Mouse (Mus musculus): ENCODE measurements around the gene Hlx. TPM values are rescaled to one million over a fixed set of nuclear protein-coding genes. Genes with fewer than 3 reads are reported as not detected.

The Hlx gene
- total and polyA plus RNA-seq, 3 experiments, result 2.4 to 9.6 TPM; not detected in 1

GRCm38 (mm10) chr1:184715693-184716092, 16.7 kb downstream of the Hlx start:
- H3K9ac ChIP-seq (ENCODE audit: control insufficient read depth, low read depth, low read length, poor library complexity, severe bottlenecking), result no peak overlapping the region
- no peaks in the 10 kb centered on the region for H3K79me2 ChIP-seq (ENCODE audit: control insufficient read depth, insufficient read depth, low read length, poor library complexity)
- no peak overlapping the region for H3K27ac ChIP-seq (ENCODE audit: control insufficient read depth, low read depth, low read length)
- no peaks in the 10 kb centered on the region for H3K9me3 ChIP-seq (replicated peaks; ENCODE audit: insufficient read depth, low read length)
- no peaks in the 10 kb centered on the region for H3K27me3 ChIP-seq (ENCODE audit: control insufficient read depth in 1 of 2, insufficient read depth in 2 of 2, low read length in 2 of 2)
- H3K36me3 ChIP-seq (ENCODE audit: control insufficient read depth in 1 of 2, insufficient read depth in 2 of 2, low read length in 2 of 2), result no peaks in the 10 kb centered on the region
- no peak for DNase-seq (ENCODE audit: low read depth, low spot score)
- no peak overlapping the region for H3K4me3 ChIP-seq (ENCODE audit: control insufficient read depth in 1 of 2, insufficient read depth in 1 of 2, low read depth in 2 of 2, low read length in 2 of 2)
- TF ChIP-seq ZMIZ1 (IDR thresholded peaks at IDR 0.05; ENCODE audit: low read depth, low read length) (no peak), RCOR1 (IDR thresholded peaks at IDR 0.05; ENCODE audit: low read depth, low read length) (no peak)
- no peaks in the 10 kb centered on the region for H3K4me1 ChIP-seq (ENCODE audit: control insufficient read depth in 1 of 2, insufficient read depth in 2 of 2, low read length in 2 of 2)

DNA sequence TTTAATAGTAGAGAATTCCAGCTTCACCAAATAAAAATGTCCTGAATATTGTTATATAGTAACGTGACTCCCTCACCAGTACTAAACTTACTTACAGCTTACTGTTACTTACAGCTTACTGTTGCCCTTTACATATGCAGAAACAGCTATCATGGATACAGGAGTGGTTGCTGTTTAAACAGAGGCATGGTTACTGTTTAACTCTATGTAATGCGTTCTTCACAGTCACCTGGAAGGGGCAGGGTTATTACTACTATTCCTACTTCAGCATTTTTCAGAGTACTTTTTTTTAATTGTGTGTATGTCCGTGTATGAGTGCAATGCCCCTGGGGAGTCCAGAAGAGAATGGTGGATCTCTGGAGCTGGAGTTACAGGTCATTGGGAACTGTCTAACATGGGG, 17.9 kb downstream of the Hlx start:
- H3K9me3 ChIP-seq (replicated peaks; ENCODE audit: insufficient read depth, low read length), result no peaks in the 10 kb centered on the region
- H3K27ac ChIP-seq (ENCODE audit: control insufficient read depth, low read depth, low read length), result no peak overlapping the region
- no peaks in the 10 kb centered on the region for H3K27me3 ChIP-seq (ENCODE audit: control insufficient read depth in 1 of 2, insufficient read depth in 2 of 2, low read length in 2 of 2)
- TF ChIP-seq CTCF (IDR thresholded peaks at IDR 0.05 in 2 of 3, conservative IDR thresholded peaks at IDR 0.05 in 1 of 3; ENCODE audit: control insufficient read depth in 1 of 3, insufficient read depth in 1 of 3, low read depth in 2 of 3, low read length in 3 of 3, poor library complexity in 1 of 3, severe bottlenecking in 1 of 3), result no peak
- TF ChIP-seq NELFE (IDR thresholded peaks at IDR 0.05; ENCODE audit: low read depth, low read length), result no peak
- TF ChIP-seq POLR2AphosphoS5 (IDR thresholded peaks at IDR 0.05; ENCODE audit: borderline replicate concordance, low read depth, low read length), result no peak
- TF ChIP-seq MAZ (IDR thresholded peaks at IDR 0.05; ENCODE audit: low read depth, low read length), result no peak
- no peak for TF ChIP-seq USF1 (IDR thresholded peaks at IDR 0.05; ENCODE audit: low read depth, low read length)
- TF ChIP-seq EP300 (IDR thresholded peaks at IDR 0.05; ENCODE audit: low read depth in 1 of 2, low read length in 2 of 2), result no peak
- TF ChIP-seq GABPA (IDR thresholded peaks at IDR 0.05; ENCODE audit: low read depth, low read length), result no peak
- TF ChIP-seq BHLHE40 (IDR thresholded peaks at IDR 0.05; ENCODE audit: borderline replicate concordance, low read depth, low read length), result no peak
- TF ChIP-seq POLR2AphosphoS2 (IDR thresholded peaks at IDR 0.05; ENCODE audit: low read length), result no peak
- no peak for TF ChIP-seq ZC3H11A (IDR thresholded peaks at IDR 0.05; ENCODE audit: low read depth, low read length)
- TF ChIP-seq ZNF384 (IDR thresholded peaks at IDR 0.05; ENCODE audit: low read depth, low read length), result no peak
- no peak for TF ChIP-seq MAX (IDR thresholded peaks at IDR 0.05; ENCODE audit: low read length)
- no peak for TF ChIP-seq TBP (IDR thresholded peaks at IDR 0.05; ENCODE audit: low read depth, low read length)
- no peak for TF ChIP-seq CHD1 (IDR thresholded peaks at IDR 0.05; ENCODE audit: low read depth, low read length)
- no peak for TF ChIP-seq MYB (IDR thresholded peaks at IDR 0.05; ENCODE audit: low read depth, low read length)
- TF ChIP-seq UBTF (IDR thresholded peaks at IDR 0.05; ENCODE audit: borderline replicate concordance, insufficient read depth, low read depth, low read length), result no peak
- TF ChIP-seq ETS1 (IDR thresholded peaks at IDR 0.05; ENCODE audit: low read depth, low read length), result no peak
- no peak for TF ChIP-seq CHD2 (IDR thresholded peaks at IDR 0.05; ENCODE audit: low read length)
- no peak for DNase-seq (ENCODE audit: low read depth, low spot score)
- no peak overlapping the region for H3K9ac ChIP-seq (ENCODE audit: control insufficient read depth, low read depth, low read length, poor library complexity, severe bottlenecking)
- no peaks in the 10 kb centered on the region for H3K79me2 ChIP-seq (ENCODE audit: control insufficient read depth, insufficient read depth, low read length, poor library complexity)
- no peaks in the 10 kb centered on the region for H3K4me1 ChIP-seq (ENCODE audit: control insufficient read depth in 1 of 2, insufficient read depth in 2 of 2, low read length in 2 of 2)
- no peaks in the 10 kb centered on the region for H3K36me3 ChIP-seq (ENCODE audit: control insufficient read depth in 1 of 2, insufficient read depth in 2 of 2, low read length in 2 of 2)
- H3K4me3 ChIP-seq (ENCODE audit: control insufficient read depth in 1 of 2, insufficient read depth in 1 of 2, low read depth in 2 of 2, low read length in 2 of 2), result no peak overlapping the region

All from MEL (cell line).